Mouse (Mus musculus): ENCODE data around the gene Six4. TPM values are rescaled to one million over a fixed set of nuclear protein-coding genes. Genes with fewer than 3 reads are reported as not detected.
A peak's percentile ranks its signal among the peaks of the same experiment; 100 is the strongest.

Six4 gene
- polyA plus RNA-seq, 1 experiment from 2014 or later = 0.24 TPM

DNA sequence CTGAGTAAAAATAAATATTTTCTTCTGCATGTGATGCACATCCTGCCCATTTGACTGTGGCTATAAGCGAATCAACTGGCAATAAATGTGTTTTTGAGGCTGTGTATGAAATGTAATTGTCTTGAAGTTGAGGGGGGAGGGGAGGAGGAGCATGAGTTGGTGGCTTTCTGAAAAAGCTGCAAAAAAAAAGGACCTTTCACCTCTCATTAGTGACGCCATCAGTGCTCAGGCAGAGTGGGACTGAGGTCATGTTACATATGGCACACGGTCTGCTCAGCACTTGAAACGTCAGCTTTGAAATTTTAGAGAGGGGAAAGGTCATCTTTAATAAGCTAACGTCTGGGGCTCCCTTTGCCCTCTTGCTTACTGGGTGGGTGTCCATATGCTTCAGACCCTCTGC is 57.8 kb downstream of the Six4 start:
- H3K4me1 ChIP-seq (ENCODE audit: control insufficient read depth, insufficient read depth, low read depth, low read length) = no peaks in the 10 kb centered on the region; the same call in 1 of the 2 replicates
- H3K36me3 ChIP-seq (ENCODE audit: control insufficient read depth, insufficient read depth, low read length) = no peaks in the 10 kb centered on the region
- no peak overlapping the region for H3K4me3 ChIP-seq (ENCODE audit: low read length)
- no peaks in the 10 kb centered on the region for H3K9me3 ChIP-seq (ENCODE audit: control insufficient read depth, low read length)
- H3K27ac ChIP-seq (ENCODE audit: low read depth, low read length) = no peak overlapping the region
- H3K9ac ChIP-seq (ENCODE audit: low read depth, low read length) = no peak overlapping the region
- peaks cover 50% of the 10 kb centered on the region for H3K27me3 ChIP-seq (replicated peaks; ENCODE audit: control insufficient read depth, insufficient read depth, low read length)
- 14% methylated on average over 5 of the region's 5 CpGs for WGBS
- no peak for ATAC-seq
- H3K4me2 ChIP-seq (ENCODE audit: low read length) = no peak overlapping the region

DNA sequence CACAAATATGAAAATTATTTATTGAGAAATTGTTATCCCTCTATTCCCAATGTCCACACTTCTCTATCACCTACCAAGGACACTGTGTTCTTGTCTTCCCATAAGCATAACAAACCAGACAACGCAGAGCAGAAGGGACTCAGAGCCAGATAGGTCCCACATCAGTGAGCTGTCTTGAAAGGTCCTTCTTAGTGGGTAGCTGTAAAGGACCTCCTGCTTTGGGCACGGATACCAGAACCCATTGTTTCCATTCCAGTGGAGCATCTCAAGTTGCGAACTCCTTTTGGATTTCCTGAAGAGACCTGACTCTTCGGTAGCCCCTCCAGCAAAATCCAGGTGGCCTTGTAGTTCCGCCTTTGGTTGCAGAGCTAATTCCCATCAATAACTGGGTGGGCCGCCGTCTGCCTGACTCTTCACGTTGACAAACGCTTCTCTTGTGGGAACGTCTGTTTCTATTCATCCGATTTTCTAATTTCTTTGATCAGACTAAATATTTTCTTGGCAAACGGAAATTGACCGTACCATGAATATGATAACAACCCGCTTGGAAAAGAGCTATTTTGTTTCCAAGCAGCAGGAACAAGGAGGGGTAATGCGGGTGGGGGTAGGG is 58.6 kb downstream of the Six4 start:
- Histone ChIP-seq H3K4me3 (ENCODE audit: low read length) (no peak overlapping the region), H3K4me2 (ENCODE audit: low read length) (no peak overlapping the region), H3K36me3 (ENCODE audit: control insufficient read depth, insufficient read depth, low read length) (no peaks in the 10 kb centered on the region), H3K27me3 (replicated peaks; ENCODE audit: control insufficient read depth, insufficient read depth, low read length) (peaks cover 58% of the 10 kb centered on the region), H3K9ac (ENCODE audit: low read depth, low read length) (no peak overlapping the region), H3K4me1 (ENCODE audit: control insufficient read depth, insufficient read depth, low read depth, low read length) (no peaks in the 10 kb centered on the region; the same call in 1 of the 2 replicates), H3K27ac (ENCODE audit: low read depth, low read length) (no peak overlapping the region), H3K9me3 (ENCODE audit: control insufficient read depth, low read length) (no peaks in the 10 kb centered on the region)
- ATAC-seq = no peak
- 13% methylated on average over 15 of the region's 15 CpGs for WGBS

DNA sequence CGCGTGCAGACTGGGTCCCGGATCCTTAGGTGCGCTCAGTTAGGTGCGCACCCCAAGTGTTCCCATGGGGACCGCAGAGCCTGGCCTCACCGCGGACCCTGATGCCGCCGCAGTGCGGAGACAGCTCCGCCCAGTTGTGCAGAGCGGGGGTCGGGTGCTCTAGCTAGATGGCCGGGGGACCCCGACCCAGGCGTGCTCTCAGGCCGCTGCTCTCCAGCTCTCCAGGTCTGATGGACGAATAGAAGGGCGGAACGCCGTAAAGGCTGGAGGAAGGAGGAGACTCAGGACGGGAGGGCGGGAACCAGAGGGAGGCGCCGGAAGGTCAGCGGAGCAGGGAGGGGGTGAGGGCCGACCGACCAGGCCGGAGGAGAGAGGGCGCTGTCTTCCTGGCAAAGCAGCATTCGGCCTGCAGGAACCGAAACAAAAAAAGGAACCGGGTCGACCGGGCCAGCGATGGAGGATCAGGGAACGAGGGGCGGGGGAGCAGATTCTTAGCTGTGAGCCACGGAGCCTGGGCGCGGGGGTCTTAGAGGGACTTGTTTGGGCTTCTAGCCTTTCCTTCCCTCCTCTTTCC is 59.5 kb downstream of the Six4 start, which contains the start of gene Six1:
Gene Six1 (minus strand): TSS at position 220 of the 574 bp plus-strand sequence.
- Histone ChIP-seq H3K9ac (ENCODE audit: low read depth, low read length) (no peak within 1 kb of the TSS), H3K27ac (ENCODE audit: low read depth, low read length) (no peak within 1 kb of the TSS), H3K36me3 (ENCODE audit: control insufficient read depth, insufficient read depth, low read length) (no peaks in the 10 kb centered on the region), H3K4me2 (ENCODE audit: low read length) (peak within 1 kb of the TSS; percentile 58), H3K4me1 (ENCODE audit: control insufficient read depth, insufficient read depth, low read depth, low read length) (no peaks in the 10 kb centered on the region; the same call in 1 of the 2 replicates), H3K4me3 (ENCODE audit: low read length) (peak within 1 kb of the TSS; percentile 42), H3K27me3 (replicated peaks; ENCODE audit: control insufficient read depth, insufficient read depth, low read length) (peaks cover 66% of the 10 kb centered on the region), H3K9me3 (ENCODE audit: control insufficient read depth, low read length) (no peaks in the 10 kb centered on the region)
- peak; percentile 67 for ATAC-seq
- WGBS = under 1% methylated on average over 42 of the region's 42 CpGs

DNA sequence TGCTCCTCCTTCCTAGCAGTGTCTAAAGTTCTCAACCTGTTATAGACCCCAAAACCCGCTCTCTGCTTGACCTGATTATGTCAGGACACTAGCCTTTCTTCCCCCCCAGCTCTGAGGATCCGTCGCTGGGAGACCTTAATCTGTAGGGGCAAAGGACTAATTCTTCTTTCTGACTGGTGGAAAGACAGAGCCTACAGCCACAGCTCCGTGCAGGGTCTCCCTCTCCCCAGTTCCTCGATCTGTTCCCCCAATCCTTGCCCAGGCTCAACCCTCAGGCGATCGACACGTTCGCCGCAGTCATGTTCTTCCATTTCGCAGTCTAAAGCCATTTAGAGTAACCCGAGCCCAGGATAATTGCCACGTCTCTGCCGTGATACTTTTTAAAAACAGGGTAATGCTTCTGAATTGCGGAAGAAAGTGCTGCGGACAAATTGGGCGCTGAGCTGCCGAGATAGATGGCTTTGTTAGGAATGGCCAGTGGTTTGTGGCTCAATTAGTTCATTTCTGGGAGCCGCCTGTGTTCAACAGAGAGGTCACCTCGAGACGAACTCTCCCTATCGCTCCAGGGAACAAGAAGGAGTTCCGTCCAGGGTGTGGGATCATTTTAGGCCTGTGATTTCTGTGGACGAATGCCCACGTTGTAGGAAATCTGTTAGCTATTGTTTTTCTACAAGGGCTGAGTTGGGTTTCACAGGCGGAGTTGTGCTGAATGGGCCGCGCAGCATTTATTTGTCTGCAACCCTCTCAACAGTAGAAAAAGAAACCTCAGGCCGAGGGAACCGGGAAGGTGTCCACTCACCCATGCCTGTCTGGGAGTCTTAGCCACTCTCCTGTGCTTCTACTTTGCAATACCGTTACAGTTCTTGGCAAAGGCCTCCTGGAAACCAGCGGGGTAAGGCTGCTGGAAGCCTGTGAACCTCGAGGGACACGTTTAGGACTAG is 60.3 kb downstream of the Six4 start:
- no peaks in the 10 kb centered on the region for H3K9me3 ChIP-seq (ENCODE audit: control insufficient read depth, low read length)
- no peak overlapping the region for H3K27ac ChIP-seq (ENCODE audit: low read depth, low read length)
- H3K27me3 ChIP-seq (replicated peaks; ENCODE audit: control insufficient read depth, insufficient read depth, low read length) = peaks cover 70% of the 10 kb centered on the region
- H3K4me1 ChIP-seq (ENCODE audit: control insufficient read depth, insufficient read depth, low read depth, low read length) = no peaks in the 10 kb centered on the region; the same call in 1 of the 2 replicates
- H3K4me3 ChIP-seq (ENCODE audit: low read length) = peak overlapping the region; percentile 42
- peak; percentile 9; the same call in 1 of the 2 replicates for ATAC-seq
- H3K9ac ChIP-seq (ENCODE audit: low read depth, low read length) = no peak overlapping the region
- H3K4me2 ChIP-seq (ENCODE audit: low read length) = peak overlapping the region; percentile 58
- WGBS = 2% methylated on average over 34 of the region's 34 CpGs
- H3K36me3 ChIP-seq (ENCODE audit: control insufficient read depth, insufficient read depth, low read length) = no peaks in the 10 kb centered on the region

DNA sequence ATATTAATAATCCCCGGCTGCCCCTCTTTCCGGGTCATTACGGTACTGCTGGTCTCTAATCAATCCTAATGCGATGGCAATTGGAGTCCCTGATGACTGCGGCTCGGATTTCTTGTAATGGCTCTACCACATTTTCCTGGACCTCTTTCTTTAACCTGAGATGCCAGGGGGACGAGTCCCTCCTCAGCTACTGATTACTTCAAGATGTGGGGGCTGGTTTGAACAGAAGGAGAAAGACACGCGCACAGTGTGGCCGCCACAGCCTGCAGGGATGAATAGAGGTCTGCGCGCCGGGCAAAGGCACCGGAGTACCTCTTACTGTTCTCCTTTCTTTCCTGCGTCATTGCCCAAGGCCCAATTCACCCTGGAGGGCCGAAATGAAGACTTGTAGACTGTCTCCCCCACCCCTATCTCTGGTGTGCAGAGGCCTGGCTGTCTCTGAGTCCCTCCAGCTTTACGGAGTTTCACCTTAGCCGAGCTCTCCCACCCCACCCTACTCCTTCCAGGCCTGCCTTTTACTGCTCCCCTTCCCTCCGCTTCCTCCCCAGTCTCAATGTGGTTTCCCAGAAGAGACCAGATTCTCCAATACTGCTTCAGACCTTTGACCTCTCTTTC is 61.1 kb downstream of the Six4 start:
- no peak overlapping the region for H3K4me3 ChIP-seq (ENCODE audit: low read length)
- H3K27me3 ChIP-seq (replicated peaks; ENCODE audit: control insufficient read depth, insufficient read depth, low read length) = peaks cover 72% of the 10 kb centered on the region
- H3K4me1 ChIP-seq (ENCODE audit: control insufficient read depth, insufficient read depth, low read depth, low read length) = no peaks in the 10 kb centered on the region; the same call in 1 of the 2 replicates
- ATAC-seq = no peak
- H3K27ac ChIP-seq (ENCODE audit: low read depth, low read length) = no peak overlapping the region
- H3K36me3 ChIP-seq (ENCODE audit: control insufficient read depth, insufficient read depth, low read length) = no peaks in the 10 kb centered on the region
- H3K4me2 ChIP-seq (ENCODE audit: low read length) = no peak overlapping the region
- 3% methylated on average over 19 of the region's 19 CpGs for WGBS
- no peak overlapping the region for H3K9ac ChIP-seq (ENCODE audit: low read depth, low read length)
- H3K9me3 ChIP-seq (ENCODE audit: control insufficient read depth, low read length) = no peaks in the 10 kb centered on the region

DNA sequence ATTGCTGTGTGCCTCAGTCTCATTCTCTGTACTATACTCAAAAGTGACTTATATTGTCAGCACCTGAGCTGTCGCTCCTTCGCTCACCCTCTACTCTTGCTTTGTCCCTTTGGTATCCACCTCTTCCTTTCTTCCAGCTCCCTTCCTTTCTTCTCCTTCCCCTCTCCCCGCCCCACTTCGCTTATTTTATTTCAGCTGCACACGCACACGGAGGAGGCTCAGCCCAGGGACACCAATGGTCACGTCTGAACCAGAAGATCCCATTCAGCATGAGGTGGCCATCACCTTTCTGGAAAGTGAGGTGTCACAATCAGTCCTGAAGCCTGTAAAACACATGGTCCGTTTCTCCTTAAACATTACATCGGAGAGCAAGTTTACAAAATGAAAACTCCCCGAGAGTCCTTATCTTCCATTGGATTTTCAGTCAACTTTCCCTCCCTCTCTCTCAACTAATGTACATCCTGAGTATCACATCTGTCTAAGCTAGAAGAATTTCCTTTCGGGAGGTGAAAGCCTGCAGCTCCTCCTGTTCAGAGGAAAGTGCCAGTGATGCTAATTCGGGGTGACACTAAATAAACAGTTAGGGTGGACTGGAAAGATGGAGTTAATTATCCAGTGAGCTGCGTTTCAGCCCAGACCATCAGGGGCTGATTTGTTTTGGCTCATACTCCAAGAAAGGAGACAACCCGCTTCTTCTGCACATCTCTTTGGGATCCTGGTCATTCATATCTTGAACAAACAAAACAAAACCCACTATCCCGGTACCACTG is 62.3 kb downstream of the Six4 start:
- H3K27me3 ChIP-seq (replicated peaks; ENCODE audit: control insufficient read depth, insufficient read depth, low read length) = peaks cover 74% of the 10 kb centered on the region
- no peak for ATAC-seq
- no peak overlapping the region for H3K9ac ChIP-seq (ENCODE audit: low read depth, low read length)
- H3K9me3 ChIP-seq (ENCODE audit: control insufficient read depth, low read length) = no peaks in the 10 kb centered on the region
- WGBS = 2% methylated on average over 15 of the region's 15 CpGs
- H3K27ac ChIP-seq (ENCODE audit: low read depth, low read length) = no peak overlapping the region
- H3K4me1 ChIP-seq (ENCODE audit: control insufficient read depth, insufficient read depth, low read depth, low read length) = peaks cover 4% of the 10 kb centered on the region; the same call in 1 of the 2 replicates
- no peak overlapping the region for H3K4me3 ChIP-seq (ENCODE audit: low read length)
- no peak overlapping the region for H3K4me2 ChIP-seq (ENCODE audit: low read length)
- H3K36me3 ChIP-seq (ENCODE audit: control insufficient read depth, insufficient read depth, low read length) = no peaks in the 10 kb centered on the region

DNA sequence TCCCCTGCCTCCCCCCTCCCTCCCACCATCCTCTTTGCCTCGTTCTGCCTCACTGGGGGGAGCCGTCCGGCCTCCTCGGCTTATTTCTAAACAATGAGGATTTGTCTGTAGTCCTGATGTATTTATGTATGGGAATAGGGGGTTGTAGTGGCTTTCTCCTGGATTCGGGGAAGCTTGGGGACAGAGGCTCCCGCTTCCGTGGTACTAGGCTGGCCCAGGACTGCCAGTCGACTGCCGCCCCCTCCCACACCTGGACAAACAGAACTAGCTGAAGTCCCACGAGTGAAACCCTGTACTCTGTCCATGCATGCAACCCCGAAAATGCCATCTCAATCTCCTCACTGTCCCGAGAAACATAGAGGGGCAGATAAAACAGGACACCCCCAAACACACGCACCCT is 63.0 kb downstream of the Six4 start:
- Histone ChIP-seq H3K27ac (ENCODE audit: low read depth, low read length) (no peak overlapping the region), H3K9me3 (ENCODE audit: control insufficient read depth, low read length) (no peaks in the 10 kb centered on the region), H3K36me3 (ENCODE audit: control insufficient read depth, insufficient read depth, low read length) (no peaks in the 10 kb centered on the region), H3K27me3 (replicated peaks; ENCODE audit: control insufficient read depth, insufficient read depth, low read length) (peaks cover 74% of the 10 kb centered on the region), H3K4me2 (ENCODE audit: low read length) (no peak overlapping the region), H3K4me3 (ENCODE audit: low read length) (no peak overlapping the region), H3K4me1 (ENCODE audit: control insufficient read depth, insufficient read depth, low read depth, low read length) (peaks cover 6% of the 10 kb centered on the region; the same call in 1 of the 2 replicates), H3K9ac (ENCODE audit: low read depth, low read length) (no peak overlapping the region)
- 1% methylated on average over 13 of the region's 13 CpGs for WGBS
- no peak for ATAC-seq
